Mouse (Mus musculus) neural tube, embryonic 14.5 days (tissue): ENCODE results near the gene Fndc3b. TPM values are rescaled to one million over a fixed set of nuclear protein-coding genes. Genes with fewer than 3 reads are reported as not detected.

Experiments
- ATAC-seq: fragments of 200-750 bp; cut with Nextera tagmentation; 2 replicates; pipeline ENCODE4 v1.8.0; 2017; ENCODE audit warnings: low read depth, mild to moderate bottlenecking, moderate TSS enrichment, moderate library complexity
- H3K27ac ChIP-seq: fragments of 300-500 bp; sonication (generic); 2 replicates; pipeline ENCODE4 v1.5.1; 2014; ENCODE audit warnings: low read depth, mild to moderate bottlenecking, control low read depth, low read length, moderate library complexity, mixed read lengths
- H3K27me3 ChIP-seq: fragments of 300-500 bp; sonication (generic); 2 replicates; pipeline ENCODE4 v1.6.1; 2014; ENCODE audit warnings: low read length; ENCODE audit not compliant: control insufficient read depth, insufficient read depth
- H3K36me3 ChIP-seq: fragments of 300-500 bp; sonication (generic); 2 replicates; pipeline ENCODE4 v1.6.1; 2014; ENCODE audit warnings: low read length, mixed read lengths; ENCODE audit not compliant: control insufficient read depth, insufficient read depth
- H3K4me1 ChIP-seq: fragments of 300-500 bp; sonication (generic); 2 replicates; pipeline ENCODE4 v1.6.1; 2014; ENCODE audit warnings: low read length; ENCODE audit not compliant: control insufficient read depth, insufficient read depth
- H3K4me2 ChIP-seq: fragments of 300-500 bp; sonication (generic); 2 replicates; pipeline ENCODE4 v1.6.1; 2014; ENCODE audit warnings: mild to moderate bottlenecking, low read depth, low read length, control low read depth
- H3K4me3 ChIP-seq: fragments of 300-500 bp; sonication (generic); 2 replicates; pipeline ENCODE4 v1.5.1; 2014; ENCODE audit warnings: low read depth, low read length, control low read depth, mixed read lengths
- H3K9ac ChIP-seq: fragments of 300-500 bp; sonication (generic); replicated peaks from 2 replicates; pipeline ENCODE4 v1.6.1; 2014; ENCODE audit warnings: low read depth, mild to moderate bottlenecking, control low read depth, low read length, mixed read lengths
- H3K9me3 ChIP-seq: fragments of 300-500 bp; sonication (generic); 2 replicates; pipeline ENCODE4 v1.6.1; 2016; ENCODE audit warnings: low read length; ENCODE audit not compliant: control insufficient read depth
- WGBS: fragments of 180-500 bp; shearing (Covaris S2); extraction: QIAGEN DNeasy Blood & Tissue Kit; methylation state at CpG from one replicate; pipeline ENCODE4 v1.1.7; 2014; 5-methylcytosine and 5-hydroxymethylcytosine counted together
- polyA plus RNA-seq: library from polyadenylated mRNA; unstranded; fragments of >200 nt; fragmentation: Nextera tagmentation; extraction: Ambion mirVana; gene quantifications from 2 replicates; pipeline ENCODE4 v1.2.1, GENCODE M21; 2014

Fndc3b gene
- polyA plus RNA-seq, 1 experiment from 2014 or later = 8.8 TPM

- Histone ChIP-seq H3K9ac (no peak overlapping the region), H3K36me3 (no peaks in the 10 kb centered on the region), H3K27ac (no peak overlapping the region), H3K27me3 (no peaks in the 10 kb centered on the region), H3K4me3 (no peak overlapping the region), H3K4me1 (no peaks in the 10 kb centered on the region), H3K4me2 (no peak overlapping the region), H3K9me3 (no peaks in the 10 kb centered on the region)
- 67% methylated on average over 5 of the region's 5 CpGs for WGBS
- no peak for ATAC-seq
Measured at GRCm38 (mm10) chr3:27663221-27663620, 47.9 kb downstream of the Fndc3b start.

GRCm38 (mm10) chr3:27658198-27658763 is 52.8 kb downstream of the Fndc3b start:
- Histone ChIP-seq H3K9ac (no peak overlapping the region), H3K9me3 (no peaks in the 10 kb centered on the region), H3K4me2 (no peak overlapping the region), H3K36me3 (no peaks in the 10 kb centered on the region), H3K4me3 (no peak overlapping the region), H3K27me3 (no peaks in the 10 kb centered on the region), H3K4me1 (no peaks in the 10 kb centered on the region; the same call in 1 of the 2 replicates), H3K27ac (no peak overlapping the region)
- 78% methylated on average over 4 of the region's 4 CpGs for WGBS
- ATAC-seq = no peak

- Histone ChIP-seq H3K9ac (no peak overlapping the region), H3K27me3 (no peaks in the 10 kb centered on the region), H3K36me3 (no peaks in the 10 kb centered on the region), H3K4me3 (no peak overlapping the region), H3K4me1 (no peaks in the 10 kb centered on the region; the same call in 1 of the 2 replicates), H3K9me3 (no peaks in the 10 kb centered on the region), H3K27ac (no peak overlapping the region), H3K4me2 (no peak overlapping the region)
- ATAC-seq = no peak
- WGBS = 31% methylated on average over 7 of the region's 7 CpGs
Measured at GRCm38 (mm10) chr3:27656764-27657390, 54.2 kb downstream of the Fndc3b start.

GRCm38 (mm10) chr3:27655673-27656072 is 55.4 kb downstream of the Fndc3b start:
- WGBS = 69% methylated on average over 4 of the region's 4 CpGs

GRCm38 (mm10) chr3:27655042-27655441 is 56.1 kb downstream of the Fndc3b start:
- Histone ChIP-seq H3K4me1 (no peaks in the 10 kb centered on the region; the same call in 1 of the 2 replicates), H3K9me3 (no peaks in the 10 kb centered on the region), H3K4me2 (no peak overlapping the region), H3K4me3 (no peak overlapping the region), H3K27ac (no peak overlapping the region), H3K36me3 (no peaks in the 10 kb centered on the region), H3K27me3 (no peaks in the 10 kb centered on the region), H3K9ac (no peak overlapping the region)
- ATAC-seq = no peak
- 90% methylated on average over 11 of the region's 11 CpGs for WGBS

More at GRCm38 (mm10) chr3:27655673-27656072, 55.4 kb downstream of the Fndc3b start:
- H3K27me3 ChIP-seq = no peaks in the 10 kb centered on the region
- H3K36me3 ChIP-seq = no peaks in the 10 kb centered on the region
- no peak overlapping the region for H3K27ac ChIP-seq
- no peak overlapping the region for H3K4me3 ChIP-seq
- no peak overlapping the region for H3K4me2 ChIP-seq
- H3K9me3 ChIP-seq = no peaks in the 10 kb centered on the region
- H3K9ac ChIP-seq = no peak overlapping the region
- no peak for ATAC-seq
- no peaks in the 10 kb centered on the region; the same call in 1 of the 2 replicates for H3K4me1 ChIP-seq

DNA sequence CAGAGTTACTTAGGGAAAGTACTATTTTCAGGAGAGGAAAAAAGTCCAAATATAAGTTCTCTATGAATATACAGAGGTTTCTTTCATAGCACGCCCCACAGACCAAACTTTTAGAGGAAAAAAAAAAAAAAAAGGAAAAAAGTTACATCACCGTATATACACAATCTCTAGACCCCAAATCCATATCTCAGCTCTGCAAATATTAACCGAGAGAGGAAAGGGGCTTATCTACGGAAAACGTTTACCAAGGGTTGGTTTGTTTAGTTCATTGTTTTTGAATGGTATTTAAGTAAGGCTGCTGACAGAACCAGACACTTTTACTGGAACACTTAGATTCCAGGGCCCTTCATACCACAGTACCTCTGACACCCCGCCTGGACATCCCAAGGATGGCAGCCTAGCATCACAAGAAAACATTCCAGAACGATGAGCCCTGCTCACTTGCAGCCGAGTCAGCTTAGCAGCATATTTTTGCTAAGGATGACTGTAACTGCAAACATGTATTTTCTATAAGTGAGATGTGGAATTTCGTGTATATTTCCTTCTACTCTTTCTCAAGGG is 58.6 kb downstream of the Fndc3b start:
- Histone ChIP-seq H3K9me3 (no peaks in the 10 kb centered on the region), H3K36me3 (no peaks in the 10 kb centered on the region), H3K9ac (no peak overlapping the region), H3K27ac (no peak overlapping the region), H3K4me2 (no peak overlapping the region), H3K27me3 (no peaks in the 10 kb centered on the region), H3K4me1 (no peaks in the 10 kb centered on the region; the same call in 1 of the 2 replicates), H3K4me3 (no peak overlapping the region)
- ATAC-seq = no peak
- 90% methylated on average over 9 of the region's 9 CpGs for WGBS

DNA sequence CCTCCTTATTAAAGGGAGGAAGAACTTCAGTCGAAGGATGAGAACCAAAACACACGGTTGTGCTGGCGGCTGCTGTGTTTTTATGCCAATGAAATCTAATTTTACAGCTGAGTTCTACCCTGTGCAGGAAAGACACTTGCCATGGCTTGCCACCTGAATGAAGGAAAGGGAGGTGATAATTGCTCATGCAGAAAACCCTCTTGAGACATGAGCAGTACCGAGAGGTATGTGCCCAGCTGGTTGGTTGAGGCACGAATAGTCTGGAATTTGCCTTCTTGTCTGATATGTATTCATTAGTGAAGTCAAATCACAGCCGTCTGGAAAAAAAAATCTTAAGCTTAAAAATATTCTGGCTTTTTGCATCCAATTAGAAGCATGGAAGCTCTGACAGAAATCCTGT is 59.4 kb downstream of the Fndc3b start:
- Histone ChIP-seq H3K4me1 (peaks cover 4% of the 10 kb centered on the region; the same call in 1 of the 2 replicates), H3K4me2 (no peak overlapping the region), H3K4me3 (no peak overlapping the region), H3K9me3 (no peaks in the 10 kb centered on the region), H3K27me3 (no peaks in the 10 kb centered on the region), H3K27ac (no peak overlapping the region), H3K9ac (no peak overlapping the region), H3K36me3 (no peaks in the 10 kb centered on the region)
- 60% methylated on average over 6 of the region's 6 CpGs for WGBS
- ATAC-seq = no peak

DNA sequence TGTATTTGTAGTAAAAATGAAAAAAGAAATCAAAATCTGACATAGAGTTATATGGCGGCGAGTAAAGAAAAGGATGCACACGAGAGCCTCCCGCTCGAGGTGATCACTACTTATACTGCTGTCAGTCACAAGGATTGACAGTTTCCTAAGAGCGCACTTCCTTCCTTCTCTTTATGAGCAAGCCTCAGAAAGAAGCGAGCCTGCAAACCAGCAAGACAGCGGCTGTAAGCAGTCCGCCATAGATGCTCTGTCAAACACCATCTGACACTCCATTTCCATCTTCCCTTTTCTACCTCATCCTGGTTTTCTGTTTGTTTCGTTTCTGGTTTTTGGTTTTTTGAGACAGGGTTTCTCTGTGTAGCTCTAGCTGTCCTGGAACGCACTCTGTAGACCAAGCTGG is 61.0 kb downstream of the Fndc3b start:
- Histone ChIP-seq H3K4me2 (no peak overlapping the region), H3K9me3 (no peaks in the 10 kb centered on the region), H3K27ac (no peak overlapping the region), H3K9ac (no peak overlapping the region), H3K4me3 (no peak overlapping the region), H3K4me1 (peaks cover 5% of the 10 kb centered on the region; the same call in 1 of the 2 replicates), H3K27me3 (no peaks in the 10 kb centered on the region), H3K36me3 (no peaks in the 10 kb centered on the region)
- ATAC-seq = no peak
- WGBS = 93% methylated on average over 11 of the region's 11 CpGs

DNA sequence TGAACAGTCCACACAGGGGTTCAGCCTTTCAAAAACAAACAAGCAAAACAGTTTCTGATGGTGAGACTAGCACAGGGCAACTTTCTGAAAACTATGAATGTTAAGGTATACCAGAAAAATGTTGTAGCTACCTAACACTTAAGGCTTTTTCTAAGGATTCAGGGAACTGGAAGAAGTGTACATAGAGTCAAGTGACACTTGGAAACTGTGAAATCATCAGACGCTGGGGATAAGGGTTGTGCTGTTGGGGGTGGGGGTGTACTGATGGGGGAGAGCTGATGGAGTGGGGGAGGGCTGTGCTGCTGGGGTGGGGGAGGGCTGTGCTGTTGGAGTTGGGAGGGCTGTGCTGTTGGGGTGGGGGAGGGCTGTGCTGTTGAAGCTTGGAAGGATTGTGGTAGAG is 61.8 kb downstream of the Fndc3b start:
- WGBS = 44% methylated on average over 1 of the region's 1 CpGs
- Histone ChIP-seq H3K4me1 (peaks cover 5% of the 10 kb centered on the region; the same call in 1 of the 2 replicates), H3K9me3 (no peaks in the 10 kb centered on the region), H3K36me3 (no peaks in the 10 kb centered on the region), H3K27ac (no peak overlapping the region), H3K9ac (no peak overlapping the region), H3K4me3 (no peak overlapping the region), H3K4me2 (no peak overlapping the region), H3K27me3 (no peaks in the 10 kb centered on the region)
- ATAC-seq = no peak
